Mouse (Mus musculus): ENCODE data around the gene E130114P18Rik. TPM values are rescaled to one million over a fixed set of nuclear protein-coding genes. Genes with fewer than 3 reads are reported as not detected.

Gene E130114P18Rik
- polyA plus RNA-seq (2012; rRNA removed; ENCODE audit: low replicate concordance), result not detected in 2 replicates

GRCm38 (mm10) chr4:97777706-97778176 lies at the start of gene E130114P18Rik:
Gene E130114P18Rik, minus strand, starts transcription at chr4:97778078.

GRCm38 (mm10) chr4:97772641-97773040 lies 5.2 kb downstream of the E130114P18Rik start, which contains the start of gene Nfia:
Gene Nfia, plus strand, starts transcription at chr4:97772734.

Other genes starting within 250 kb of the E130114P18Rik start
- gene Nfia, start 5.3 kb downstream of the E130114P18Rik start, polyA plus RNA-seq (2012; rRNA removed; ENCODE audit: low replicate concordance), result 11.3 and 16.1 TPM in 2 replicates

All from duodenum, adult 2 months (tissue).